Mouse (Mus musculus) thymus, adult 2 months (tissue): Measurements from ENCODE around the gene Pknox2. TPM values are rescaled to one million over a fixed set of nuclear protein-coding genes. Genes with fewer than 3 reads are reported as not detected.

ENCODE experiments used
- DNase-seq: peaks from one replicate; pipeline ENCODE4 v3.0.0; 2021
- H3K27ac ChIP-seq: fragments of 200-500 bp; 2 replicates; pipeline ENCODE4 v1.5.1; 2012; ENCODE audit warnings: low read length, control low read depth; ENCODE audit not compliant: control insufficient read depth, insufficient read depth
- H3K27me3 ChIP-seq: fragments of 200-500 bp; 2 replicates; pipeline ENCODE4 v1.6.1; 2012; ENCODE audit warnings: mild to moderate bottlenecking, low read length, moderate library complexity, mixed read lengths; ENCODE audit not compliant: control insufficient read depth, insufficient read depth
- H3K36me3 ChIP-seq: fragments of 200-500 bp; 2 replicates; pipeline ENCODE4 v1.6.1; 2012; ENCODE audit warnings: mild to moderate bottlenecking, low read length, moderate library complexity; ENCODE audit not compliant: control insufficient read depth, insufficient read depth
- H3K4me1 ChIP-seq: fragments of 200-500 bp; replicated peaks from 2 replicates; pipeline ENCODE4 v1.6.1; 2012; ENCODE audit warnings: low read length; ENCODE audit not compliant: control insufficient read depth, insufficient read depth
- H3K4me3 ChIP-seq: fragments of 200-500 bp; 2 replicates; pipeline ENCODE4 v1.5.1; 2012; ENCODE audit warnings: mild to moderate bottlenecking, low read length, control low read depth, moderate library complexity; ENCODE audit not compliant: control insufficient read depth, insufficient read depth
- CTCF ChIP-seq: fragments of 200-500 bp; IDR thresholded peaks from 2 replicates; pipeline ENCODE4 v1.5.1; 2012; ENCODE audit warnings: mild to moderate bottlenecking, control low read depth, low read length, moderate library complexity, borderline replicate concordance; ENCODE audit not compliant: control insufficient read depth, poor library complexity, insufficient read depth; ENCODE audit errors: extremely low read depth
- POLR2A ChIP-seq: fragments of 200-500 bp; IDR thresholded peaks from 2 replicates; pipeline ENCODE4 v1.6.1; 2012; ENCODE audit warnings: mild to moderate bottlenecking, low read length, control low read depth, moderate library complexity; ENCODE audit not compliant: control insufficient read depth, poor library complexity, insufficient read depth; ENCODE audit errors: extremely low read depth
- WGBS: fragments of 180-500 bp; shearing (Covaris S2); methylation state at CpG from one replicate; pipeline ENCODE4 v1.1.7; 2018; 5-methylcytosine and 5-hydroxymethylcytosine counted together
- polyA plus RNA-seq: library from polyadenylated mRNA; depleted of rRNA; stranded (reverse); fragments of >200 nt; gene quantifications from 2 replicates; pipeline ENCODE4 v1.2.3, GENCODE M21; 2012

The Pknox2 gene
- polyA plus RNA-seq, 1 experiment, result 3.2 TPM

GRCm38 (mm10) chr9:37143046-37143931 is 3.9 kb downstream of the Pknox2 start:
- no peaks in the 10 kb centered on the region for H3K36me3 ChIP-seq
- DNase-seq, result no peak
- H3K27ac ChIP-seq, result no peak overlapping the region
- H3K4me1 ChIP-seq, result peaks cover 18% of the 10 kb centered on the region
- no peak for TF ChIP-seq CTCF
- TF ChIP-seq POLR2A, result no peak
- 59% methylated on average over 12 of the region's 12 CpGs for WGBS
- no peak overlapping the region for H3K4me3 ChIP-seq
- H3K27me3 ChIP-seq, result peaks cover 25% of the 10 kb centered on the region

DNA sequence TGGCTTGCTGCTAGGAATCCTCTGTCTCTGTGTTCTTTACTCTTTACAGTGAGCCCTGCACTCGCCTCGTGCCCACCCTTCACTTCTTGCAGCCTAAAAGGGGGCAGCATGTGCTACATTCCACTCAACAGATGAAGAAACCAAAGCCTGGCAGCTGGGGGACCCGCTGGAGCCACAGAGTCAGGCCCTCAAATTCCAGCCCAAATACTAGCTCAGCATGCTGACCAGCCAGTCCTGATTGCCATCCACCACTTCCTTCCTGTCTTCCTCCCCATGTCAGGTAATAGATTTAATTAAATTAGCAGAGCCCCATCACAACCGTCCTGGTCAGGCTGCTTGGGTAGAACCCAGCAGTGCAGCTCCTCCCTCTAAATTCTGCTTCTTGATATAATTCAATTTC is 5.1 kb downstream of the Pknox2 start:
- no peak for TF ChIP-seq CTCF
- TF ChIP-seq POLR2A, result no peak
- DNase-seq, result no peak
- Histone ChIP-seq H3K27ac (no peak overlapping the region), H3K4me1 (peaks cover 18% of the 10 kb centered on the region), H3K27me3 (peaks cover 25% of the 10 kb centered on the region), H3K4me3 (no peak overlapping the region), H3K36me3 (no peaks in the 10 kb centered on the region)
- 47% methylated on average over 4 of the region's 4 CpGs for WGBS

- DNase-seq, result no peak
- Histone ChIP-seq H3K27ac (no peak overlapping the region), H3K4me3 (no peak overlapping the region), H3K27me3 (peaks cover 16% of the 10 kb centered on the region), H3K36me3 (no peaks in the 10 kb centered on the region), H3K4me1 (peaks cover 6% of the 10 kb centered on the region)
- WGBS, result 90% methylated on average over 5 of the region's 5 CpGs
- no peak for TF ChIP-seq POLR2A
- TF ChIP-seq CTCF, result no peak
These were observed 6.6 kb downstream of the Pknox2 start for GRCm38 (mm10) chr9:37140464-37141181.

GRCm38 (mm10) chr9:37139514-37139913 is 7.7 kb downstream of the Pknox2 start:
- 12% methylated on average over 8 of the region's 8 CpGs for WGBS
- no peaks in the 10 kb centered on the region for H3K4me1 ChIP-seq
- H3K27ac ChIP-seq, result no peak overlapping the region
- no peak for TF ChIP-seq POLR2A
- no peak for TF ChIP-seq CTCF
- H3K27me3 ChIP-seq, result peaks cover 5% of the 10 kb centered on the region
- no peak for DNase-seq
- H3K36me3 ChIP-seq, result no peaks in the 10 kb centered on the region
- H3K4me3 ChIP-seq, result no peak overlapping the region

- no peak overlapping the region for H3K27ac ChIP-seq
These were observed 8.3 kb downstream of the Pknox2 start for GRCm38 (mm10) chr9:37138883-37139282.

DNA sequence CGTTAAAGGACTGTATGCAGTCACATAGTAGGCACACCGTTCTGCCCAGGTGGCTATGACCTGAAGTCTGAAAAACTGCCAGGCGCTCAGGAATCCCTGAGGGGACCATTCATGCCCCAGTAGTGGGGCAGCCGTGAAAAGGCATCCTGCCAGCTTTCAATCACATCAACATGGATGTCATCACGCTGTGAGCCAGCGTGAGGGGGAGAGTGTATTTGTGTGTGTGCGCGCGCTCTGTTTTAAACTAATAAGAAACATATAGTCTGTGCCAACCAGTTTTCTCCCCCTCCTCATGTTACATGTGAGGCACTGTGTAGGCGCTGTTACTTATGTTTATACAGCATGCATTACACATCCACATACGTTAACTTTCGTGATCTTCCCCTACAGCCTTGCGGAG is 10.9 kb downstream of the Pknox2 start:
- no peaks in the 10 kb centered on the region for H3K4me1 ChIP-seq
- H3K27ac ChIP-seq, result no peak overlapping the region
- TF ChIP-seq CTCF (no peak), POLR2A (no peak)
- WGBS, result 90% methylated on average over 13 of the region's 13 CpGs
- H3K4me3 ChIP-seq, result no peak overlapping the region
- no peak for DNase-seq
- no peaks in the 10 kb centered on the region for H3K36me3 ChIP-seq
- H3K27me3 ChIP-seq, result no peaks in the 10 kb centered on the region

More at GRCm38 (mm10) chr9:37138883-37139282, 8.3 kb downstream of the Pknox2 start:
- Histone ChIP-seq H3K4me3 (no peak overlapping the region), H3K36me3 (no peaks in the 10 kb centered on the region), H3K4me1 (no peaks in the 10 kb centered on the region), H3K27me3 (no peaks in the 10 kb centered on the region)
- TF ChIP-seq CTCF, result no peak
- no peak for TF ChIP-seq POLR2A
- DNase-seq, result no peak
- 47% methylated on average over 4 of the region's 4 CpGs for WGBS
